Mouse (Mus musculus) kidney, postnatal 4 days (tissue): Measurements from ENCODE around the gene Olfr521.

Experiments
- DNase-seq, 2 experiments: peaks; one replicate each; pipeline ENCODE4 v3.0.0; 2021; ENCODE audit warnings: mixed read lengths in 2 of 2

Gene Olfr521

GRCm38 (mm10) chr7:99810814-99811213 lies 47.5 kb downstream of the Olfr521 start:
- no peak for DNase-seq

GRCm38 (mm10) chr7:99811661-99812060 lies 48.4 kb downstream of the Olfr521 start:
- DNase-seq = no peak

GRCm38 (mm10) chr7:99813394-99813793 lies 50.1 kb downstream of the Olfr521 start:
- DNase-seq = peak; percentile 59 to 62

DNA sequence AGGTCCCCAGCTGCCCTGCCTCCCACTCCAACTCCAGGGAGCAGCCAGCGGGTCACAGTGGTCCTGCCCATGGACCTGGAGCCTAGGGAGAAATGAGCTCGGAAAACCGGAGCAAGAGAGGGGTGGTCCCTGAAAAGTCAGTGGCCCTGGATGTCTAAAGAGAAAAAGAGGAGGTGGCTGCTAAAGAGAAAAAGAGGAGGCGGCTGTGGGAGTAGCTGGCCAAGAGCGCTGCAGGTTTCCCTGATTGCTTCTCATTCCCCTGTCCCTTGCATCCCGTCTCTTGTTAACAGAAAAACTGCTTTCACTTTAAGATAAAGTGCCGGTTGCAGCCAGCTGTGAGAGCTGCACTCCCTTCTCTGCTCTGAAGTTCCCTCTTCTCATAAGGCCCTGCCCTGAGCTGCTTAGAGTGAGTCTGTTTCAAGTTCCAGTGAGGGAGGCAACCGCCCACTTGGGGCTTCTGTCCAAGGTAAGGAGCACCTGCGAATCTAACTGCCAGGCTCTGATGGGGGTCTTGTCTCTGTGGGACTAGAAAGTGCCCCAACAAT lies 54.9 kb downstream of the Olfr521 start:
- peak; percentile 38 to 53 for DNase-seq
